Mouse (Mus musculus): ENCODE results near the gene Sec13. TPM values are rescaled to one million over a fixed set of nuclear protein-coding genes. Genes with fewer than 3 reads are reported as not detected.

The Sec13 gene
- polyA plus RNA-seq, 1 experiment from 2014 or later, result 196 TPM

GRCm38 (mm10) chr6:113678246-113679012 lies 62.1 kb downstream of the Sec13 start:
- Histone ChIP-seq H3K36me3 (replicated peaks; ENCODE audit: control insufficient read depth, insufficient read depth) (no peaks in the 10 kb centered on the region), H3K4me3 (replicated peaks; ENCODE audit: low read length) (no peak overlapping the region), H3K4me2 (replicated peaks) (no peak overlapping the region), H3K9me3 (ENCODE audit: control insufficient read depth, low read length) (no peaks in the 10 kb centered on the region), H3K4me1 (replicated peaks; ENCODE audit: control insufficient read depth, insufficient read depth, low read length) (no peaks in the 10 kb centered on the region; the same call in 1 of the 2 replicates), H3K9ac (no peak overlapping the region), H3K27me3 (ENCODE audit: control insufficient read depth, insufficient read depth, low read length) (no peaks in the 10 kb centered on the region), H3K27ac (no peak overlapping the region)
- ATAC-seq (ENCODE audit: low FRiP score) (no peak), DNase-seq (ENCODE audit: low spot score) (no peak)
- WGBS, result 70% methylated on average over 14 of the region's 14 CpGs

Small RNA genes within 50 kb of the gene (microRNA-seq; reads per million reads assigned to microRNA genes)
- gene Mir7042, result not detected

Other genes starting within 250 kb of the Sec13 start
- gene Prrt3, start 238.8 kb downstream of the Sec13 start, polyA plus RNA-seq (2014; fragmentation: Nextera tagmentation; extraction: Ambion mirVana), result 10.5 and 10.7 TPM in 2 replicates
- 107 and 119 TPM in 2 replicates for gene Emc3, start 209.1 kb downstream of the Sec13 start, polyA plus RNA-seq (2014; fragmentation: Nextera tagmentation; extraction: Ambion mirVana)
- gene Fancd2, start 209.1 kb downstream of the Sec13 start, polyA plus RNA-seq (2014; fragmentation: Nextera tagmentation; extraction: Ambion mirVana), result 2.1 and 2.5 TPM in 2 replicates
- gene Fancd2os, start 140.0 kb downstream of the Sec13 start, polyA plus RNA-seq (2014; fragmentation: Nextera tagmentation; extraction: Ambion mirVana), result not detected in 2 replicates
- gene Brk1, start 136.0 kb downstream of the Sec13 start, polyA plus RNA-seq (2014; fragmentation: Nextera tagmentation; extraction: Ambion mirVana), result 261 and 267 TPM in 2 replicates
- 86.5 and 96.9 TPM in 2 replicates for gene Vhl, start 116.8 kb downstream of the Sec13 start, polyA plus RNA-seq (2014; fragmentation: Nextera tagmentation; extraction: Ambion mirVana)
- 0.95 and 1.4 TPM in 2 replicates for gene Irak2, start 102.3 kb downstream of the Sec13 start, polyA plus RNA-seq (2014; fragmentation: Nextera tagmentation; extraction: Ambion mirVana)
- 2.2 and 2.4 TPM in 2 replicates for gene Tatdn2, start 43.7 kb downstream of the Sec13 start, polyA plus RNA-seq (2014; fragmentation: Nextera tagmentation; extraction: Ambion mirVana)
- 1.1 and 1.2 TPM in 2 replicates for gene Ghrl, start 20.9 kb downstream of the Sec13 start, polyA plus RNA-seq (2014; fragmentation: Nextera tagmentation; extraction: Ambion mirVana)